Mouse (Mus musculus) lung, postnatal 0 days (tissue): ENCODE results near the gene Cybc1. TPM values are rescaled to one million over a fixed set of nuclear protein-coding genes. Genes with fewer than 3 reads are reported as not detected.

ENCODE experiments used
- ATAC-seq: fragments of 200-750 bp; cut with Nextera tagmentation; 2 replicates; pipeline ENCODE4 v1.8.0; 2017; ENCODE audit warnings: moderate library complexity
- DNase-seq: peaks from one replicate; pipeline ENCODE4 v3.0.0-alpha.2; 2016; ENCODE audit warnings: low spot score
- H3K27ac ChIP-seq: fragments of 300-500 bp; sonication (generic); 2 replicates; pipeline ENCODE4 v1.5.1; 2014; ENCODE audit warnings: antibody characterized with exemption, mild to moderate bottlenecking, low read length, mixed read lengths
- H3K27me3 ChIP-seq: fragments of 300-500 bp; sonication (generic); replicated peaks from 2 replicates; pipeline ENCODE4 v1.6.1; 2014; ENCODE audit warnings: low read length, mixed read lengths; ENCODE audit not compliant: insufficient read depth
- H3K36me3 ChIP-seq: fragments of 300-500 bp; sonication (generic); 2 replicates; pipeline ENCODE4 v1.6.1; 2014; ENCODE audit warnings: low read length, mixed read lengths; ENCODE audit not compliant: insufficient read depth
- H3K4me1 ChIP-seq: fragments of 300-500 bp; sonication (generic); 2 replicates; pipeline ENCODE4 v1.6.1; 2014; ENCODE audit warnings: antibody characterized with exemption, low read depth, low read length, mixed read lengths; ENCODE audit not compliant: insufficient read depth
- H3K4me2 ChIP-seq: fragments of 300-500 bp; sonication (generic); replicated peaks from 2 replicates; pipeline ENCODE4 v1.6.1; 2014; ENCODE audit warnings: low read depth, mild to moderate bottlenecking, low read length, moderate library complexity, mixed read lengths
- H3K4me3 ChIP-seq: fragments of 300-500 bp; sonication (generic); 2 replicates; pipeline ENCODE4 v1.5.1; 2014; ENCODE audit warnings: low read depth, low read length
- H3K9ac ChIP-seq: fragments of 300-500 bp; sonication (generic); replicated peaks from 2 replicates; pipeline ENCODE4 v1.6.1; 2014; ENCODE audit warnings: low read depth, mild to moderate bottlenecking
- H3K9me3 ChIP-seq: fragments of 300-500 bp; sonication (generic); 2 replicates; pipeline ENCODE4 v1.6.1; 2016; ENCODE audit warnings: low read length, mixed read lengths
- CTCF ChIP-seq: IDR thresholded peaks from 2 replicates; pipeline ENCODE4 v1.5.1; 2016; ENCODE audit warnings: antibody characterized with exemption, mild to moderate bottlenecking
- EP300 ChIP-seq: IDR thresholded peaks from 2 replicates; pipeline ENCODE4 v1.6.1; 2016; ENCODE audit warnings: antibody characterized with exemption, mild to moderate bottlenecking, control low read depth
- WGBS: fragments of 180-500 bp; shearing (Covaris S2); extraction: QIAGEN DNeasy Blood & Tissue Kit; methylation state at CpG from one replicate; pipeline ENCODE4 v1.1.7; 2014; 5-methylcytosine and 5-hydroxymethylcytosine counted together
- polyA plus RNA-seq: library from polyadenylated mRNA; unstranded; fragments of >200 nt; fragmentation: Nextera tagmentation; extraction: Ambion mirVana; gene quantifications from 2 replicates; pipeline ENCODE4 v1.2.1, GENCODE M21; 2015

The Cybc1 gene
- polyA plus RNA-seq, 1 experiment from 2014 or later, result 28.9 TPM

DNA sequence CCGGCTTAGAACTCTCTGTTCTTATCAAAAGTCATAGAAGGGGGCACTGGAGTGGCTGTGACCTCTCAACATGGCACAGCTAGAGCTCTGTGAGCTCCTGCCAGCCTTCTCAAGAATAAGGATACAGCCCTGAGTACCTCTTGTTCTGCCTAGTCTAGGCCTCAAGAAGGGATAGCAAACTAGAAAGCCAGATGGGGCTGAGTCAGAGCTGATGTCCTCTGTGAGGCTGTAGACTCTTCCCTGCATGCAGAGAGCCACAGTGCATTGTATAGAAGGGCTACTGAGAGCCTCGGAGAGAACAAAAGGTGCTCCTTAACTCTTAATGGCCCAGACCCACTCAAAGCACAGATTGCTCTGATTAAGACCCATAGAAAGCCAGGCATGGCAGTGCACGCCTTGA is 54.9 kb downstream of the Cybc1 start:
- no peaks in the 10 kb centered on the region for H3K27me3 ChIP-seq
- H3K27ac ChIP-seq, result no peak overlapping the region
- H3K4me2 ChIP-seq, result no peak overlapping the region
- WGBS, result 47% methylated on average over 3 of the region's 3 CpGs
- no peaks in the 10 kb centered on the region for H3K4me1 ChIP-seq
- no peak overlapping the region for H3K4me3 ChIP-seq
- no peaks in the 10 kb centered on the region for H3K9me3 ChIP-seq
- no peaks in the 10 kb centered on the region for H3K36me3 ChIP-seq
- ATAC-seq (peak; percentile 38), DNase-seq (peak; percentile 11)
- no peak overlapping the region for H3K9ac ChIP-seq
- TF ChIP-seq CTCF (no peak), EP300 (no peak)

DNA sequence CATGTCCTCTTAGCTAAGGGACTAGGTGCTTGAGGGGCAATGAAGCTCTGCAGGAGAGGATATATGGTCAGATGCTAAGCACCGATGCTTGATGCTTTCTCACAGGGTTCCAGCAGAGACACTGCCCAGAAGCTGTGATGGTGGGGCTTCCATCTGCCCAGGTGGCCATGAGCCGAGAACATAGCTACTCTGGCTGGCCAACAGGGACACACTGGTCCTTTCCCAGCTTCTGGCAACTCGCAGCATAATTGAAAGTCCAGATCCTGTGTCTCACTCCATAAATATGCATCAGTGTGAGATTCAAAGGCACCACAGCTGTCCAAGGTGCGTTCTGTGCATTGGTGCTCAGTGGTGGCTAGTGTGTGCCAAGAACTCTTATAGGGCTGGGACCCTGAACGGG is 55.9 kb downstream of the Cybc1 start:
- H3K4me2 ChIP-seq, result no peak overlapping the region
- DNase-seq (no peak), ATAC-seq (no peak)
- no peak overlapping the region for H3K27ac ChIP-seq
- H3K36me3 ChIP-seq, result no peaks in the 10 kb centered on the region
- no peaks in the 10 kb centered on the region for H3K27me3 ChIP-seq
- no peaks in the 10 kb centered on the region for H3K9me3 ChIP-seq
- H3K9ac ChIP-seq, result no peak overlapping the region
- 83% methylated on average over 5 of the region's 5 CpGs for WGBS
- H3K4me3 ChIP-seq, result no peak overlapping the region
- no peak for TF ChIP-seq CTCF
- no peak for TF ChIP-seq EP300
- no peaks in the 10 kb centered on the region for H3K4me1 ChIP-seq

Other genes starting within 250 kb of the Cybc1 start
- 83.7 and 84.4 TPM in 2 replicates for gene Csnk1d, start 238.0 kb downstream of the Cybc1 start, polyA plus RNA-seq
- 2.4 TPM in 2 replicates for gene Cd7, start 189.9 kb downstream of the Cybc1 start, polyA plus RNA-seq
- gene Sectm1b, start 165.8 kb downstream of the Cybc1 start, polyA plus RNA-seq, result 0.24 and 0.31 TPM in 2 replicates
- 0.29 TPM in 2 replicates for gene Sectm1a, start 148.1 kb downstream of the Cybc1 start, polyA plus RNA-seq
- not detected in 2 replicates for gene Tex19.2, start 110.6 kb downstream of the Cybc1 start, polyA plus RNA-seq
- gene Tex19.1, start 83.2 kb downstream of the Cybc1 start, polyA plus RNA-seq, result not detected in 2 replicates
- gene Uts2r, start 69.1 kb downstream of the Cybc1 start, polyA plus RNA-seq, result not detected in 2 replicates
- gene Hexdc, start 24.9 kb downstream of the Cybc1 start, polyA plus RNA-seq, result 4.5 and 6.1 TPM in 2 replicates
- 18.3 and 20.3 TPM in 2 replicates for gene Ogfod3, start 24.6 kb downstream of the Cybc1 start, polyA plus RNA-seq
- 15.8 and 18.7 TPM in 2 replicates for gene Narf, start 7.9 kb upstream of the Cybc1 start, polyA plus RNA-seq
- gene Foxk2, start 30.7 kb upstream of the Cybc1 start, polyA plus RNA-seq, result 4.0 and 5.1 TPM in 2 replicates
- 62.2 and 63.0 TPM in 2 replicates for gene Wdr45b, start 125.1 kb upstream of the Cybc1 start, polyA plus RNA-seq
- gene Rab40b, start 158.9 kb upstream of the Cybc1 start, polyA plus RNA-seq, result 4.0 and 5.6 TPM in 2 replicates
- 5.8 and 6.1 TPM in 2 replicates for gene Fn3krp, start 192.1 kb upstream of the Cybc1 start, polyA plus RNA-seq
- 0.81 and 1.3 TPM in 2 replicates for gene Fn3k, start 205.6 kb upstream of the Cybc1 start, polyA plus RNA-seq
- gene Tbcd, start 222.6 kb upstream of the Cybc1 start, polyA plus RNA-seq, result 21.5 and 24.4 TPM in 2 replicates